Mouse (Mus musculus): ENCODE measurements at regions not wholly inside any gene's neighbourhood (a gene's known extent, or its start where the extent isn't known, plus 50 kb on each side); places are given as distances from the start of the nearest gene placed in this dataset.
"Not testable (repeated sequence)": the region's sequence is repeated elsewhere in the genome, so short reads cannot be mapped to it uniquely, and the experiment has no call there.

DNA sequence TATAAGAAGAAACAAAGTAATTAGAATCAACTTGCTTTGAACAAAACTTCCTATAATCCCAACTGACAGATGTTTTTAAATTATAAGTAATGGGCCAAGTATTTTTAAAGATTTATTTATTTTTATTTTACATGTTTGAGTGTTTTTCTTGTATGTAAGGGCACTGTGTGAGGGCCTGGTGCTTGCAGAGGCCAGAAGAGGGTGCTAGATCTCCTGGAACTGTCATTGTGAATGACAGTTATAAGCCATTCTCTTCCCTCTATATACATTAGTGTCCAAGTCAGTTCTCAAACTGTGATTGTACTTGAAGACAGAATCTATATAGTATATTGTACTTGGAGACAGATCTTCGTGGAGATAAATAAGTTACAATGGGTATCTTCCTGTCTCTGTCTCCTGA lies 149.1 kb upstream of the Palmd start:
- DNase-seq (ENCODE audit: low spot score in 2 of 2), result no peak

GRCm38 (mm10) chr3:117116210-117116609 lies 147.4 kb upstream of the Palmd start:
- DNase-seq (ENCODE audit: low spot score in 2 of 2), result no peak

- no peak for DNase-seq (ENCODE audit: low spot score in 2 of 2)
Measured at GRCm38 (mm10) chr3:117112766-117113165, 144.0 kb upstream of the Palmd start.

DNA sequence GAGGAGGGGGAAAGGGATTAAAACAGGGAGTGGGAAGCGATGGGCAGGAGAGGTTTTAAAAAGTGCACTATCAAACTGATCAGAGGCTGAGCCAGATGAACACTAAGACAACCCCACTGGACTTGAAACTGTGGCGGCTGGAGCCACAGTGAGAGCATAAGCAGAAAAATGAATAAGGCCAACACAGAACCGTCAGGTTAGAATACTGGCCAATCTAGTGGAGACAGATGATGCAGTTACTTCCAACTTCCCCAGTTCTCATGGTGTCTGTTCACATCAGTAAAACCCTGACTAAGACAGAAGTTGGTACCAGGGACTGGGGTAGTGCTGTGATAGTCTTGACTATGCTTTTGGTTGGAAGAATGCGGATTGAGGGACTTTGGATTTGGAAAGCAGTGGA lies 143.5 kb upstream of the Palmd start:
- DNase-seq (ENCODE audit: low spot score in 2 of 2), result no peak

DNA sequence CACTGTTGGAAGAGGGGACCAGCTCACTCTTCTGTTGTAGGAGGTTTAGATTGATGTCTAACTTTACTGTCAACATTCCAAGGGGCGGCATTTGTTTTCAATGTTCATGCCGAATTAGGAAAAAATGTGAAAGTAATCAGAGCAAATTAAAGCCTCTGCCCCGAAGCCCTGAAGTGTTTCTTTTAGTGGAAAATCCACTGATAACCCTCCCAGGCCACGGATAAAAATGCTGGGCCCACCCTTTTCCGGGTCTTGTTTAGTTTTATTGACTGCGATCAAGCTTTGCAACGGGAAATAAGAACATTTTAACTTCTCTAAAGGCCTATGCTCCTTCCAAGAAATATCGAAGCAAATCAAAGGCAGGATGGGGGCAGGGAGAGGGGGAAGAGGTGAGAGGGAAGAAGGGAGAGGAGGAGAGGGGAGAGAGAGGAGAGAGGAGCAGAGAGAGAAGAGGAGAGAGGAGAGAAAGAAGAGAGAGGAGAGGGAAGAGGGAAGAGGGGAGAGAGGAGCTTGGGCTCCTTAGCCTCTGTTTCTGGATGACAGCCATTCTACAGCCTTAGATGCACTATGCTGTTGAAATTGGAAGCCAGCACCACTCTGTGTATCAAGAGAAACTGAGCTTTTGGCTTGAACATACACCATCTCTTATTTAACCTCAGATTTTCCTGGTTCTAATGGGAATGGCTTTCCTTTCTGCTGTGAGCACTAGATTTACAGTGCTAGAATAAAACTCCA lies 140.3 kb upstream of the Palmd start:
- DNase-seq (ENCODE audit: low spot score in 2 of 2), result no peak

- DNase-seq (ENCODE audit: low spot score in 2 of 2), result no peak
Measured at GRCm38 (mm10) chr3:117107986-117108385, 139.2 kb upstream of the Palmd start.

DNA sequence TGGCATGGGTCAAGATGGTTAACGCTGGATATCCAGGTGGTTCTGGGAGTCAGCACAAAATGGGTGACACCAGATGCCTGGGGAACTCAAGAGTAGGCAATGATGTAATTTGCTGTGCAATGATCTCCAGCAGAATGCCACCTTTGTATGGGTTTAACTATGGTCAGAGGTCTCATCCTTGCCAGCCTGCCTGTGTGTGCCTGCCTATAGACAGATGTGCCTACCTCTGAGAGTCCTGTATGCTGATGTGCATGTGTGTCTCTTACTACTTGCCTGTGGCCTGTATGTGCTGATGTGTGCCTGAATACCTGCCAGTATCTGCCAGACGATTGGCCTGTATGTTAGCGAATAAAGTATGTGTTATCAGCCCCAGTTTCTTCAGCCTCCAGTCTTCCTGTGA lies 138.6 kb upstream of the Palmd start:
- DNase-seq (ENCODE audit: low spot score in 2 of 2), result no peak

GRCm38 (mm10) chr3:117087646-117088045 lies 118.9 kb upstream of the Palmd start:
- peak in 1 of 2 experiments; percentile 5 for DNase-seq (ENCODE audit: low spot score in 2 of 2)

GRCm38 (mm10) chr3:117076734-117077133 lies 107.9 kb upstream of the Palmd start:
- no peak for DNase-seq (ENCODE audit: low spot score in 2 of 2)

DNA sequence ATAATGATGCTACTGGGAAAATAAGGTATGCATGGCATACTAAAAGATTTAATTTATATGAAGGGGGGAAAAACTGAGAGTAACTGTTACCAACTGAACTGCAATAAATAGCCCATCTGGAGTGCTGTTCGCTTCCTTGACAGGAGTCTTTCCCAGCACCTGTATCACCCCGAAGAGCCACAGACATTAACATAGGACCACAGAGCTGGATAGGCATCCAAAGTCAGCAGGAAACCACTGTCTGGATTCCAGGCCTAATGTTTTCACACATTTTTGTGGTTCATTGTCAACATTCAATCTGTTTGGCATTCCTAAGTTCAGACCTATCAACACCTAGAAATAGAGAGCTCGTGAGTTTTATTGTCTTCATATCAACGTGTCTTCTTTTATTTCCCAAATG lies 104.6 kb upstream of the Palmd start:
- no peak for DNase-seq (ENCODE audit: low spot score in 2 of 2)

DNA sequence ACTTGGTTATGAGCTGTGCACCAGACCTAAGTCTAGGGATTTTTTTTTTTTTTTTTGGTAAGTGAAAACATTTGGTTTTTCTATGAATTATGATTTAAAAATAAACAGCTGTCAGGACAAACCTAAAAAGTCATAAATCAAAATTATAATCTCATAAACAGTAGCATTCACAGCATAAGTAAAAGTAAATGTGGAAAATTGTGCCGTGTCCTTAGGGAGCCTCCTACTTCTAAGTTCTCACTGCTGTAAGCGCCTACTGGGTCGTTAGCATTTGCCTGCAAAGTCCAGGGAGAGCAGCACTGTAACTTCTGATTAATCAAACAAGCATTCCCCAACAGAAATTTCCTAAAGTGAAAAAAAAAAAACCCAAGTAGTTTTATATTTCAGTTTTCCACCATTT lies 104.2 kb upstream of the Palmd start:
- no peak for DNase-seq (ENCODE audit: low spot score in 2 of 2)

- no peak for DNase-seq (ENCODE audit: low spot score in 2 of 2)
Measured at GRCm38 (mm10) chr3:117071851-117072250, 103.1 kb upstream of the Palmd start.

GRCm38 (mm10) chr3:117067470-117068053 lies 98.8 kb upstream of the Palmd start:
- DNase-seq (ENCODE audit: low spot score in 2 of 2), result no peak

GRCm38 (mm10) chr3:117065904-117066303 lies 97.1 kb upstream of the Palmd start:
- no peak for DNase-seq (ENCODE audit: low spot score in 2 of 2)

DNA sequence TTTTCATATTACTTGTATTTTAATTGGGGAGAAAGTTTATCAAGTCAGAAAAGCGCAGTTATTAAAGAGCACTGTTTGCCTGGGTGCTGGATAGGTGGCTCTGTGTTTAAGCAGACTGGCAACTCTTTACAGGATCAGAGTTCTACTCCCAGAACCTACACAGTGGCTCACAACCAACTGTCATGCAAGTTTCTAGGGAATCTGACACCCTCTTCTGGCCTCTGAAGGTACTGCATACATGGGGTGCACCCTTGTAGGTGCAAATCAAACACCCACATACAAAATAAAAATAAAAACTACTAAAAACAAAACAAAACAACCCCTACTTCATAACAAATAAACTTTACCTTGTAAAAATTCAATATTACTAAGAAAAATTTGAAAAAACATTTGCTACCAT lies 93.0 kb upstream of the Palmd start:
- DNase-seq (ENCODE audit: low spot score in 2 of 2), result no peak

GRCm38 (mm10) chr3:117061182-117061581 lies 92.4 kb upstream of the Palmd start:
- no peak for DNase-seq (ENCODE audit: low spot score in 2 of 2)

DNA sequence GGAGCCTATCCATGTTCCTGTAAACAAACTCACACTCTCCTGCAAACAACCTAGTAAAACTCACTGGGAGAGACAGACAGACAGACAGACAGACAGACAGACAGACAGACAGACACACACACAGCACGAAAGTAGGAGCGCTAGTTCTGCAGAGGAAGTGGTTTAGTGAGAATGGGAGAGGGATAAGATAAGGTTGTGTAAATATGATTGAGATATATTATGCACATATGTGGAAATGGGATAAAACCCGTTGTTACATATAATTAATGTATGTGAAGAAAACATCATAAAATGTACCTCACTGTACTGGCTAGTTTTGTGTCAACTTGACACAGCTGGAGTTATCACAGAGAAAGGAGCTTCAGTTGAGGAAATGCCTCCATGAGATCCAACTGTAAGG lies 85.9 kb upstream of the Palmd start:
- not testable (repeated sequence) for DNase-seq (ENCODE audit: low spot score in 2 of 2)

GRCm38 (mm10) chr3:117051431-117051830 lies 82.6 kb upstream of the Palmd start:
- DNase-seq (ENCODE audit: low spot score in 2 of 2), result no peak

GRCm38 (mm10) chr3:117050909-117051308 lies 82.1 kb upstream of the Palmd start:
- DNase-seq (ENCODE audit: low spot score in 2 of 2), result no peak

DNA sequence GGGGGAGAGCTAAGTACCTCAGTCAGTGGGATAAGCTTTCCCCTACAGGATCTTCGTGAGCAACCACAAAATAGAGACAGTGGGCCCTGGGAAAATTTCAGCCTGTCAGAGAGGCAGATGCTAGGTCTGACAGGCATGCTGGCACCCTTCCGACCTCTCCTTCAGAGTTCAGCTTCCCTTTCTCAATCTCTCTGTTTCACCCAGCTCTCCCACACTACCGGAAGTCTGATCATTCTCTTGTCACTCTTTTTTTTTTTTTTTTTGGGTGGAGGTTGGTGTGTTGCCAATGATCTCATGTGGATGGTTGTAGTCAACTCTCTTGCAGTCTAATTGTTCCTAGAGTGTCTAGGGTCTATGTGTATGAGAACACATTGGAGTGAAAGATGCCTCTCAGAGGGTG lies 80.6 kb upstream of the Palmd start:
- DNase-seq (ENCODE audit: low spot score in 2 of 2), result no peak

GRCm38 (mm10) chr3:117044809-117045208 lies 76.0 kb upstream of the Palmd start:
- no peak for DNase-seq (ENCODE audit: low spot score in 2 of 2)

GRCm38 (mm10) chr3:117044304-117044703 lies 75.5 kb upstream of the Palmd start:
- no peak for DNase-seq (ENCODE audit: low spot score in 2 of 2)

- DNase-seq (ENCODE audit: low spot score in 2 of 2), result no peak
Measured at GRCm38 (mm10) chr3:117038928-117039300, 70.1 kb upstream of the Palmd start.
